Mouse (Mus musculus) megakaryocyte-erythroid progenitor cell, adult 5-6 weeks (primary cell): ENCODE measurements around the gene Mast4. TPM values are rescaled to one million over a fixed set of nuclear protein-coding genes. Genes with fewer than 3 reads are reported as not detected.
A peak's percentile ranks its signal among the peaks of the same experiment; 100 is the strongest.

ENCODE experiments used
- ATAC-seq: replicated peaks from 2 replicates; pipeline ENCODE4 v1.8.0; 2016; ENCODE audit warnings: mild to moderate bottlenecking, inconsistent platforms; ENCODE audit not compliant: severe bottlenecking, poor library complexity, low FRiP score, low TSS enrichment
- total RNA-seq, 2 experiments: library from RNA; stranded (forward) in 1 of 2; stranded (reverse) in 1 of 2; fragments of 200-1000, 215-1000 nt in 1 of 2; fragments of >200 nt in 1 of 2; fragmentation: Nextera tagmentation in 1 of 2; gene quantifications; 2 replicates each; pipeline ENCODE4 v1.2.3; 2014 to 2017

The Mast4 gene
- total RNA-seq, 2 experiments from 2014 or later: 10.9 to 40.9 TPM

DNA sequence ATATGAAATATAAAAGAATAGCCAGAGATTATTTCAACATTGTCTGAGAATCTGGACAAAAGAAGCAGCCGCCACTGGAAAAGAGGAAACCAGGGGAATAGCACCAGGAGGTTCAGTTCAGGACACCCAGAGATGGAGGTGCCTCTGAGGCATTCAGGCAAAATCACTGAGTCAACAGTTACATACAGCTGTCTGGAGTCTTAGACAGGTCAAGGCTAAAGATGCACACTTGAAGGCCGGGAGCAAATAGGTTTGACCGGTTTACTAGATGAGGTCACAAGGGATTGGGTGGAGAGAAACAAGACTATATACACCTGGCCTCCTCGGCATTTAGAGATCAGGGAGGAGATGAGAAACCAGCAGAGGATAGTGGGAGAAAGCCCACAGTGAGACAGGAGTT, 127.1 kb downstream of the Mast4 start:
- ATAC-seq: no peak

DNA sequence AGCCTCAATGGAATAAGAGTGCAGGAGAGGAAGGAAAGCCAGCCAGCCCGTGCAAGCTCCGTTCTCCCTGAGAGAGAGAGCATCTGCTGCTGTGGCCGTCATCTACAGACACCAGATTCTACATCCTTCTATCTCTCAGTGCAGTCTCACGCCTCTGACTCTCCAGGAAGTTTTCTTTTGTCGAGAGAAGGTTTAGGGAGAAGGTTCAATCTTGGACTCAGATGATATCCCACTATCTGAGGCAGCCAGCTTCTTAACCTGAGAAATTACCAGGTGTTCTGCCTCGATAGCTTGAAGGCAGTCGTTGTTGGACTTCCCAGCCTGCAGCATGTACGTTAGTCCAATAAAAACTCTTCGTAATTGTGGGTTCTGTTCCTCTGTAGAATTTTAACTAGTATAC, 127.7 kb downstream of the Mast4 start:
- ATAC-seq: no peak

DNA sequence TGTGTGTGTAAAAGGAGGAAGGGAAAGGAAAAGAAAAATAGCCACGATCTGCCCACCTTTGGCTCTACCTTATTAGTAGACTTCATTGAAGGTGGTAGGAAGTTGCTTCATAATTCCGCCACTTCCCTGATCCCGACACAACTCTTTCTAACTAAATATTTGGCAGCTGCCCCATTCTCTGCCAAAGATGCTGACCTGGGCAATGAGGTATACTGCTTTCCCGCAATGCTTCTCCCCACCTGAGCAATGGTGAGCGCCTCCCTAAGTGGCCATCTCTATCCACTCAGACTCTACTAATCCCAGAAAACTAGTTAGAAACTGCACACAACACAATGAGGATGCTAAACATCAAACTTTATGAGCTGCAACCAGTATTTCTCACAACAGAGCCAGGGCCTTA, 129.1 kb downstream of the Mast4 start:
- no peak for ATAC-seq

DNA sequence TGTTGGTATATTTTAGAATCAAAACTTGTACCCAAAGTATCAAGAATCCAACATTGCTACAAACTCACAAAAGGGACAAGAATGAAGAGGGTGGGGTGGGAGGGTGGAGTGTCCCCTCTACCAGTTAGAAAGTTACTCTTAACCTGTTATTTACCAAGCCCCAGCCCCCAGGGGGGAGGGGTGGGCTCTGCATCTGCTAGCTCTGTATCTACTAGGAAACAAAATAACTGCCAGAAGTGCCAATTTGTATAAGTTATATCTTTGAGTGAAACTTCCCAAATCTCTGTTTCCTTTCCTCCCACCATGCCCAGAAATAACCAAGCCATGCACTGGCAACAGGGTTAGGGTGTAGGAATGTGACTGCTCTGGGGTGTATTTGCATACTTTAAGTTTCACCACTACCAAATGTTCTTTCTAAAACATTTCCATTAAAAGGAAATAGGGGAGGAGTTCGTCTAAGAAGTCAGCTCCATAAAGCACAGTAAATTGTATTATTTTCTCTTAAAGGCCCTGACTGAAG, 130.9 kb downstream of the Mast4 start:
- no peak for ATAC-seq

DNA sequence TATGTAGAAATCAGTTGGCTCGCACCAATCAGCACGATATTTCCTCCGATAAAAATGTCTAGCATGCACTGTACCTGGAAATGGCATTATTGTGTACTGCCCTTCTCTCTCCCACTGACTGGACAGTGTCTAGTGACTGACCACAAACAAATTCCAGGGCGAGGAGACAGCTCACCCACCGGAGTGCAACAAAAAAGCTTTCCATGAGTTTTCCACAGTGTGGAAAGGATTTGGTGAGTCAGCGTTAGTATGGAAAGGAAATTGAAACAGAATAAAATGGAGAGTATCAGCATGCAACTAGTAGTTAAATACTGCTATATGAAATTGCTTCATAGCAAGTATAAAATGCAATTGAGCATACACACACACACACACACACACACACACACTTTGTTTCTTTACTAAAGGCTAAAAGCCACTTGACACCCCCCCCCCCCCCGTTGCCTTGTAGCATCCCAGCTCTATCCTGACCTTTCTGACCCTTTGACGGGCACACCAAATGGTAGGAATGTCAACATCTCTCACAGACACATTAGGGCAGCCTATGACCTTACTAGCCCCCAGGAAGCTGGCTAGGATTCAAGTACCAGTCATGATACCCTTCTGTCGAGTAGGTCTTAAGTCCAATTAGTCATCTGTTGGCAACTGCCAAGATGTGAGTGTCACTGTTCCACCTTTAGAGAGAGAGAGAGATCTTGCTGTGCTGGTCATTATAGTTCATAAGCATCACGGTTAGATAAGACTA, 133.1 kb downstream of the Mast4 start:
- ATAC-seq: no peak

DNA sequence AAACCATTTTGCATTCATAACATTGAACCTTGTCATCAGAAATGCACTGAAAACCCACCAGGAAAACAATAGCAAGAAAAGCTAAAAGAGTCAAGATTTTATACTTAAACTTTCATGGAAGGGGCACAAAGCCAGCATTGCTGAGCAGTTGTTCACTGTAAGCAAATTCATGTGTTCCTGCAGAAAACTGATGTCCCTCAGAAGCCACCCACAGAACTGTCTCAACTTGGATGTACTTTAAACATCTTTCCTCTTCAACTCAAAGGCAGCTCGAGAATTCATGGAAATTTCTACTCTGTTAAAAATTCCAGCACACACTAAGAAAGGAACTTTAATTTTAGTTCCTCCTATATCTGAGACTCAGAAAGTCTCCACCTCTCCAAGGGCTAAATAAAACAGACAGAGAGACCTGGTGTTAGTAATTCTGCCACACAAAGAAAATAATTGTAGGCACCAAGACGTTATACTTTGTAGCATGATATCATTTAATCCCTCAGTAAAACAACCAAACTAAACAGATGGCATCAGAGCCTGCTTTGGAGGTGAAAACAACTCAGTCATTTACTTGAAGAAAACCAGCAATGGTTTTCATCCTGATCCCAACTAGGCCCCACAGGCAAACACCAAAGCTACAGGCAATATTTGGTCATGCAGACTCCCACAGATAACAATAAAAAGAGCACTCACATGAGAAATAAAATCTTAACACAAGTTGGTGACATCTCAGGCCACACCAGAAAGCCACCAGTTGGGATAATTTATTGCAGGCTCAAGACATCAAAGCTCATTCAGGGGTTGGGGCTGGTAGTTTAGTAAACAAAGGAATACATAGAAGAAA, 134.3 kb downstream of the Mast4 start:
- no peak for ATAC-seq

DNA sequence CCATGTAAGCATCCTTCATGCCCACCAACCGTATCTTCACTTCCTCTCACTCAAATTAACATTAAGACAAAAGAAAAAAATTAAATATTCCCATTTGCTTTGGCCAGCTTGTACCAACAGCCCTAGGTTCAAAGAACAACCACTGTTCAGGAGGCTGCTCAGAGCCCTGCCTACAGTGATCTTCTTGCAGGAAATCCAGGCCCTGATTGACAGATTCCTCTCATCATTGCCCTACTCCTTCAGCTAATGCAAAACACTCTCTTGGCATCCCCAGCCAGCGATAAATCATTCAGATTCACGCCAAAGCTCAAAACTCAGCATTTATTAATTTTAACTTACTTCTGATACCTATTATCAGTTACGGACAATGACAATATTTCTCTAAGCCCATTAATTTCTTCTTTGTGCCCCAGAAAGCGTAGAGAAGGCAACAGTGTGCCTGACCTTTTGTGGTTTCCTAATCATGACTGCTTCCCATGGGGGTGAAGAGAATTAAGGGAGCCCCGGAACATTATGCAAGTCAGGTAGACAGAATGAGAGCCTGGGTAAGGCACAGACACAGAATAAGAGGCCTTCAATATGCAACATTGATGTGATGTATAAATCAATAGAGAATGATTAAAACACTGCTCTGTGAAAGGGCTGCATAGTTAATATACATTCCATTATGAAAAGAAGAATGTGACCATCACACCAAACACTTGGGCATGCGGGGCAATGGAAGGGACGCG, 135.9 kb downstream of the Mast4 start:
- ATAC-seq: no peak

DNA sequence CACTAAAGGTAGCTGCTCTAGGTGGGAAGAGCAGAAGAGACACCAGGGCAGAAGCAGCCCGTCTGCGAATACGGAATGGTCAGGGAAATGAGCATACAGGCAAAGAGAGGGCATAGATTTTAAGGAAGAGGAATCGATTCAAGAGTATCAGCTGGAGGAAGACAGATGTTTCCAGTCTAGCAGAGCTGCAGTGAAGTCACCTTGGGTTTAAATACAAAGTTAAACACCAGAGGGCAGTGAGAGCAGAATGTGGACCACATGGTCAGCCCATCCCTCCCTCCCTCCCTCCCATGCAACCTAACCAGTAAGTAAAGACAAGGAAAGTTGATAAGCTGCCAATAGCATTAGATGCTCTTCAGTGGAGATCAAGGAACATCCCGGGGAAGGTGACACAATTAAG, 138.0 kb downstream of the Mast4 start:
- ATAC-seq: no peak

DNA sequence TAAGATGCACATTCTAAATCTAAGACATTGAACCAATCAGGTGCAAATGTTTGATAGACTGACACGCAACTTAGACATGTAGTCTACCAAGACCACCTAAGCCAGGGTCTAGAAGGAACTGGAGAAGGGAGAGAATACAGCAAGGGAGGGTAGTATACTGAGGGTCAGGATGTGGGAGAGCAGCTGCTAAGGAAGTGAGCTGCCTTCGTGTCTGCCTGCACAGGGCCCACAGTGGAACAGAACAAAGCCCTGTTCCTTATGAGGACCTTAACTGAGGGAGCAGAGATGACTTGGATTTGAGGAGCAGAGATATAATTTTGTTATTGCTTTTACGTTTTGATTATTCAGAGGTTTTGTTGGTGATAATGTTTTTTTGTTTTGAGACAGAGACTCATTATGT, 138.4 kb downstream of the Mast4 start:
- no peak for ATAC-seq

DNA sequence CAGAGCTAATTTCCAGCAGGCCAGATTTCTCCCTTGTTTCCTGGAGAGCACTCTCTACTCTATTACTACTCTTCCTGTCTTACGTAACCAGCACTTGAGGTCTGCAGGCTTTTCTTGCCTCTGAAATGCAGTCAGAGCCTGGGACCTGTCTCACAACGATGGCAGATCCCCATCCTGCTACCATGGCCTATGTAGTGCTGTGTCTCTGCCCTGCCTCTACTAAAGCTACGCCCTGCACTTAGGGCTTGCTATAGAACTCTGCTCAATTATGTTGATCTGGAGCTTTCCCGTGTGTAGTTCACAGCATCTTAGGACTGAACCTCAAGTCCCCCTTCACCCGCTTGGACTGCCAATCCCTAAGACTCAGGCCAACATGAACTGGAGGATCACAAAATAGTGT, 150.7 kb downstream of the Mast4 start:
- ATAC-seq: no peak

DNA sequence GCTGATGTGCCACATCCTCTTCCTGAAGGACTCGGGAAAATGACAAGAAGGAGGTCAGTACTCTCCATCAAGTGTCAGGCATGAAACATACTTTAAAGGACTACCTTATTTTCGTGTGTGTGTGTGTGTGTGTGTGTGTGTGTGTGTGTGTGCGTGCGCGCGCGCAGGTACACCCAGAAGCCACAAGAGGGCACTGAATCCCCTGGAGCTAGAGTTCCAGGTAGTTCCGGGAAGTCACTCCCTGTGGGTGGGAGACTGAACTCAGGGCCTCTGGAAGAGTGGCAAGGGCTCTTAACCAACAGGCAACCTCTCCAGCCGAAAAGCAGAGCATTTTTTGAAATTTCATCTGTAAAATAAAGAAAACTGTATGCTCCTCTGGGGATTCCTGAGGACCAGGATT, 152.5 kb downstream of the Mast4 start:
- ATAC-seq: no peak

DNA sequence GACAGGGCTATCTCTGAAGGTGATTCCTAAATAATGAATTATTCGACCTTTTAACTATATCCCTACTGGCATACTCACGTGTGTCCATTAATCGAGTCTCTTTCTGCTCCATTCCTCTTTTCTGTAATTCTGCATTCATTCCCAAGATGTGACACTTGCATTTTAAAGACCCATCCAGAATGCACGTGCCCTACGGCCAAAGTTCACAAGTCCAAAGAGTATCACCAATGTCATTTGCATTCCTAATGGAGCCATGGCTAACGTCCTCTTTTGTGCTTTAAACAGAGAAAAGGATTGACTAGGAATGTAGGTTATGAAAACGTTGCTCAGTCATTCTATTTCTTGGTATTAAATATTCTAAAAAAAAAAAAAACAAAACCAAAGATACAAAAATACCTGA, 157.4 kb downstream of the Mast4 start:
- no peak for ATAC-seq

DNA sequence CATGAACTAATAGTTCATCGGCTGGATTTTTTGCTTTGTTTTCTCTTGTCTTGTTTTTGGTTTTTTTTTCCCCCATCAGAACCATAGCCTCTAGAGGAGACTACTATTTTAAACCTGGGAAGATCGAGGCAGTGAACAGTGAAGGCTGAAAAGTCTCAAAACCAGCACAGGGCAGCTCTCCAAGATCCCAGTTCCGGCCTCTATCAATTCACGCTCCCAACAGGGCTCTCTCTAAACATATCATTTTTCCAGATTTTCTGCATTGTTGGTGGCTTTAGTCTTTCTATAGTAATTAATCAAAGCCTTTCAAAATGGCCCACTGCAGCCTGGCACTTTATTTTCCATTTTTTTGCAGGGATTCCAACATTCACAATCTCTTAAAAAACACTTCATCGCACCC, 159.9 kb downstream of the Mast4 start:
- no peak for ATAC-seq

DNA sequence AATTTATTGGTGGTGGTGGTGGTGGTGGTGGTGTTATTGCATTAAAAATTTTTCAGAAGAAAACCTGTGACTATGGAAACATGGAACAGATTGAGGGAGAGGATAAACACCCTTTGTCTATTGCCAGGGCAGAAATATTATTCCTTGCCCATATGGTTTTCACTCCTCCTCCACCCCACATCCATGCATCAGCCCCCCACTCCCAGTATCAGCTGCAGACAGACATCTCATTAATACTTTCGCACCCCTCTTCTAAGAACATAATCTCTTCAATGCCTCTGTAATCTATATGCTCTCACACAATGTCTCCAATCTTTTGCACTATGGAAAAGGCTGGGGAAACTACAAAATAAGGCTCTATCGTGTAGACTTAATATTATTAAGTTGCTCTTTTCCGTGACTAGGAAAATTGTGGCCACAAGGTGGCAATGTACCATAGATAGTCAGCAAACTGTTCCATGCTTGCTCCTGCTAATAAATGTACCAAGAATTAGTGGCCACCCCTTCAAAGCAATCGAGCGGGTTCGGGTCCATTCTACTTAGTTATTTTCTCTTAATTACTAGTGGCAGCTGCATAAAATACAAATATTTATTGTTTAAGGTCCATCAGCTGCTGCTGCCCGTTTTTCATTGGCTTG, 160.6 kb downstream of the Mast4 start:
- 0 out of 2 replicates have a peak, but pooled peaks have one; percentile 44 for ATAC-seq

DNA sequence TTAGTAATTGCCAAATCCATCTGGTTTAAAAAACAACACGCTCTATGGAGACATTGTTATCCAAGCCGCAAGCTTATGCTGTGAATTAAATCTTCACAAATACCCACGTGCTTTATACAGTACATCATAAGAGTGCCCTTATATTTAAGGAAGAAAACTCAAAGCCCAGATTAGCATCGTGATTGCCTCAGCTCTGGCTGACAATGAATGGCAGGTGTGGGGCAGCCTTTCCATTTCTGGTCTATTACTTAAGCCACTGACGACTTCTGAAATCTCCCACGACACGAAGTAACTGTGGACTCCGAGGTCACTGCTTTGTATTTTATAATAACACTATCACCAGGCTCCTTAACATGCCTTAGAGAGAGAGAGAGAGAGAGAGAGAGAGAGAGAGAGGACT, 182.4 kb downstream of the Mast4 start:
- no peak for ATAC-seq

DNA sequence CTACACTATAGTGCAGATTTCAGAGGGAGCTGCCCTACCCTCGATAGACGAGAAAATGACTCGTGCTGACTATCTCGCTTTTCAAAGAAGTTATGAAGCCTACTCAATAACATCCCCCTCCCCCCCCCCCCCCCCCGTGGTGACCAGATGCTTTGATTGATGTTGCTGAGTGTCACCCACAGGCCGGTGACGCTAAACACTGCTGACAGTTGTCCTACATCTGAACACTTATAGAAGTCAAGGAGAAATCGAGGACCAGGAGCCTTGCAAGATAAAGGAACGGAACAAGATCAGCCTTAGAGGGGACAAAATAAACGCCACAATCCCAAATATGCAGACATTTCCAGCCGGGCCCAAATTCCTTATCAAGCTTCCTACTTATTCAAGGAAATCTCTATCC, 183.1 kb downstream of the Mast4 start:
- ATAC-seq: no peak

DNA sequence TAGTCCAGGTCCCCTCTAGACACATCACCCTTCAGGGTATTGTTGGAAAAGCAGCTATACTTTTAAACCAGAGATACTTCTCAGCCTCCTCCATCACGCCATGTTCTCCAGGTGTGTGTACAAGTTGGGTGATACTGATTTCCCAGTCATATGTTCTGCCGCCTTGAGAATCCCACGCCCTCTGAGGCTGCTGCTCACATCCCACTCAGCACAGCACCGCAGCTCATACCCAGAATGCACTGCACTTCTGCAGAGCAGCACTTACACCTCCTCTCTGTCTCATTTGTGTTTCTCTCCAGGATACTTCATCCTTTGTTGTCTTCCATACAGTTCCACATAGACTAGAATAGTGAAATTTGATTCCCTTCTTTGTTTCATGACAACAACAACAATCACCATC, 183.6 kb downstream of the Mast4 start:
- ATAC-seq: no peak

DNA sequence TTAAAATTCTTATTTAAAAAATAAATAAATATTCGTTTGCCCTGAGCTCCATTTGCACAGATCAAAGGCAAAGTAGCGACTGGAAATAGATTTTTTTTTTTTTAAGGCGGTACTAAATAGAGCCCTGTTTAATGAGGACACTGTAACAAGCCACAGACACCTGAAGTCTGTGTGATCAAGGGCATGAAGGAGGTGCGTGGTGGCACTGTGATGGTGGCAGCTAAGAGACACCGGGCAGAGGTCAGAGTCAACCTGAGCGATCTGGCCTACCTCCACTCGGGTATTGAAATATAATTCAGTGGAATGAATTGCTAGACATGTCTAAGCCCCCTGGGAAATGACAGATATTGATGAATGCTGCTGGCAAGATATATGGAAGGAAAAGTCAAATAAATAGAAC, 184.9 kb downstream of the Mast4 start:
- no peak for ATAC-seq

DNA sequence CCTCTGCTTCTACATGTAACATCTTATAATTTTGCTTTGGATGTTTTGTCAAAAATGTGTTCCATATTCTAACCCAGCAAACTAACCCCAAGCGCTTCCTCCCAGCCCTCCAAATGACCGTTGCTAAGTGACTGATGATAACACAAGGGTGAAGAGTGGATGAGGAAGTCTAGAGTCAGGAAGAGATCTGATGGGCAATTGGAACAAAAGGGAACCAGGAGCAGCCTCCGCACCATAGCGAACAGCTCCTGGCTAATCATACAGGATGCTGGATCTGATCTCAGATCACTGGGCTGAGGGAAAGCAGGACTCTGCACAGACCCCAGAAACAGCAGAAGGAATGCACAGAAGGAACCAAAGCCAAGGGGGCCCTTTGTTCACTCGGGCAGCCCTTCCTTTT, 190.0 kb downstream of the Mast4 start:
- no peak for ATAC-seq

DNA sequence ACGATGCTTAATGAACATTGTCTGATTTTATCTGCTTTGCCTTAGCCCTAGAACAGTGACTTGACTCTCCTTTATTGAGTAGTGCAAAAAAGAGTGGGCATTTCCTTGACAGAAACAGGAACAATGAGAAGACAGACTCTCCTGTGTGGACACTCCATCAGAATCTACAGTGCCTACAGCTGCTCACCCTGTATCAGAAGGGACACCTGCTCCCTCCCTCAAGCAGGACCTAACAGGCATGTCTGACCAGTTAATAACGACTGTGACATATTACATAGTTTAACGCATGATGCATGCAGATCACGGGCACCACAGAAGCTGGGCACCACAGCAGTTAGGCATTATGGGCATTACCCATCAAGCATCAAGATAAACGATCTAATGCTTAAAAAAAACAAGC, 193.0 kb downstream of the Mast4 start:
- no peak for ATAC-seq
